Mouse (Mus musculus) G1E (cell line): ENCODE data around the gene Mier2.

Source experiments
- CTCF ChIP-seq: IDR thresholded peaks from 2 replicates; pipeline ENCODE4 v1.5.1; 2012; ENCODE audit warnings: low read depth, low read length, inconsistent platforms, mixed read lengths
- GATA1 ChIP-seq: IDR thresholded peaks from 2 replicates; pipeline ENCODE4 v1.6.1; 2012; ENCODE audit warnings: borderline replicate concordance, low read length, inconsistent platforms, mixed read lengths
- GATA2 ChIP-seq: IDR thresholded peaks from 2 replicates; pipeline ENCODE4 v1.6.1; 2012; ENCODE audit warnings: low read depth, low read length, inconsistent platforms, borderline replicate concordance
- POLR2AphosphoS5 ChIP-seq: IDR thresholded peaks from 2 replicates; pipeline ENCODE4 v1.6.1; 2012; ENCODE audit warnings: low read depth, low read length, inconsistent platforms; ENCODE audit not compliant: insufficient replicate concordance
- TAL1 ChIP-seq: conservative IDR thresholded peaks from 2 replicates; pipeline ENCODE4 v1.6.1; 2012; ENCODE audit warnings: low read depth, low read length, inconsistent platforms, mixed read lengths

- TF ChIP-seq TAL1 (no peak), CTCF (no peak), GATA1 (no peak), POLR2AphosphoS5 (no peak), GATA2 (no peak)
Observed at GRCm38 (mm10) chr10:79584426-79584825, 29.4 kb upstream of the Mier2 start.
